Comparison of ENCODE assay signal across 8 mouse cellular contexts in genomic region chr11:117199282-117200175, GRCm38 (mm10). TPM values are rescaled to one million over a fixed set of nuclear protein-coding genes. Genes with fewer than 3 reads are reported as not detected.
A peak's percentile ranks its signal among the peaks of the same experiment; 100 is the strongest.
DNase-seq lines count a peak whose midpoint lies in the region; ATAC-seq and TF ChIP-seq lines count a peak whose summit lies in the region.

Sept9 (plus strand) TSS chr11:117199661.

- no peaks in the 10 kb centered on the region for H3K27me3 ChIP-seq in kidney, adult 2 months (replicated peaks; ENCODE audit: control insufficient read depth, insufficient read depth, low read length)
- peaks cover 47% of the 10 kb centered on the region for H3K27me3 ChIP-seq in liver, embryonic 11.5 days (replicated peaks; ENCODE audit: control insufficient read depth, insufficient read depth, low read length)
- H3K27me3 ChIP-seq in midbrain, postnatal 0 days (ENCODE audit: insufficient read depth, low read length): peaks cover 26% of the 10 kb centered on the region

- TF ChIP-seq POLR2A in kidney, adult 2 months (IDR thresholded peaks at IDR 0.05; ENCODE audit: low read depth, low read length): no peak

- H3K9ac ChIP-seq in liver, embryonic 11.5 days (ENCODE audit: low read depth, low read length): peak within 1 kb of the TSS; percentile 53
- no peak within 1 kb of the TSS for H3K9ac ChIP-seq in midbrain, postnatal 0 days (replicated peaks; ENCODE audit: low read length, poor library complexity, severe bottlenecking)

- no peak within 1 kb of the TSS for H3K27ac ChIP-seq in kidney, adult 2 months (ENCODE audit: insufficient read depth, low read depth, low read length)
- no peak within 1 kb of the TSS; the same call in 1 of the 2 replicates for H3K27ac ChIP-seq in liver, embryonic 11.5 days (ENCODE audit: low read depth, low read length)
- H3K27ac ChIP-seq in midbrain, postnatal 0 days (ENCODE audit: low read depth, low read length): no peak within 1 kb of the TSS

- H3K9me3 ChIP-seq in liver, embryonic 11.5 days (ENCODE audit: control insufficient read depth, low read length): no peaks in the 10 kb centered on the region
- no peaks in the 10 kb centered on the region for H3K9me3 ChIP-seq in midbrain, postnatal 0 days (ENCODE audit: low read length)

- peak within 1 kb of the TSS; percentile 80 for H3K4me2 ChIP-seq in liver, embryonic 11.5 days
- H3K4me2 ChIP-seq in midbrain, postnatal 0 days (ENCODE audit: low read depth, low read length, poor library complexity, severe bottlenecking): peak within 1 kb of the TSS; percentile 54

- DNase-seq in ZHBTc4 (ENCODE audit: low read depth, low spot score): peak; percentile 53
- peak; percentile 57 for DNase-seq in embryo, embryonic 10 days (ENCODE audit: low spot score)
- DNase-seq in heart, adult 8-10 months (ENCODE audit: low spot score): no peak
- DNase-seq in kidney, adult 2 months: peak; percentile 60
- DNase-seq in liver, embryonic 11.5 days (ENCODE audit: low spot score): peak; percentile 47
- DNase-seq in midbrain, postnatal 0 days (ENCODE audit: low spot score): no peak
- peak; percentile 52 to 59 for DNase-seq in urinary bladder, postnatal 36 days (ENCODE audit: low spot score in 2 of 2)
- DNase-seq in ovary, postnatal 14 days (ENCODE audit: low spot score): no peak

- WGBS in kidney, adult 2 months: 2% methylated on average over 69 of the region's 70 CpGs
- 4% methylated on average over 58 of the region's 70 CpGs for WGBS in liver, embryonic 11.5 days
- 2% methylated on average over 61 of the region's 70 CpGs for WGBS in midbrain, postnatal 0 days

- no peak for ATAC-seq in liver, embryonic 11.5 days (replicated peaks; ENCODE audit: low FRiP score)
- ATAC-seq in midbrain, postnatal 0 days (ENCODE audit: low FRiP score): no peak

- no peaks in the 10 kb centered on the region for H3K36me3 ChIP-seq in kidney, adult 2 months (ENCODE audit: control insufficient read depth, insufficient read depth, low read length)
- H3K36me3 ChIP-seq in liver, embryonic 11.5 days (ENCODE audit: control insufficient read depth, insufficient read depth, low read length): no peaks in the 10 kb centered on the region
- no peaks in the 10 kb centered on the region for H3K36me3 ChIP-seq in midbrain, postnatal 0 days (ENCODE audit: insufficient read depth, low read length)

- TF ChIP-seq CTCF in kidney, adult 2 months (conservative IDR thresholded peaks at IDR 0.05; ENCODE audit: insufficient read depth, insufficient read length, low read depth, low read length): no peak
- TF ChIP-seq CTCF in midbrain, postnatal 0 days (IDR thresholded peaks at IDR 0.05): no peak

- peak within 1 kb of the TSS; percentile 65 for H3K4me3 ChIP-seq in kidney, adult 2 months (ENCODE audit: insufficient read depth, low read depth, low read length)
- peak within 1 kb of the TSS; percentile 55 for H3K4me3 ChIP-seq in liver, embryonic 11.5 days (ENCODE audit: low read depth, low read length)
- peak within 1 kb of the TSS; percentile 35 for H3K4me3 ChIP-seq in midbrain, postnatal 0 days (ENCODE audit: low read depth, low read length)

- H3K4me1 ChIP-seq in kidney, adult 2 months (ENCODE audit: control insufficient read depth, insufficient read depth, low read length): peaks cover 6% of the 10 kb centered on the region; the same call in 1 of the 2 replicates
- H3K4me1 ChIP-seq in liver, embryonic 11.5 days (replicated peaks; ENCODE audit: control insufficient read depth, insufficient read depth, low read length): peaks cover 11% of the 10 kb centered on the region
- peaks cover 6% of the 10 kb centered on the region for H3K4me1 ChIP-seq in midbrain, postnatal 0 days (ENCODE audit: insufficient read depth, low read length)

RNA-seq across cellular contexts. Expression of gene Sept9, which starts in this region (rescaled TPM):
- 10 to 100 TPM; 26.5 to 38.8 (median 31.0) TPM for total RNA-seq in heart, adult 8-10 months (2022)
- 22.2 and 25.9 TPM in 2 replicates for polyA plus RNA-seq in kidney, adult 2 months (2012; rRNA removed)
- polyA plus RNA-seq in liver, embryonic 11.5 days (2014; fragmentation: Nextera tagmentation; extraction: Ambion mirVana): 111 and 117 TPM in 2 replicates
- total RNA-seq in midbrain, postnatal 0 days (2014; rRNA removed): 105 and 108 TPM in 2 replicates
- polyA plus RNA-seq in midbrain, postnatal 0 days (2015; fragmentation: Nextera tagmentation; extraction: Ambion mirVana): 95.3 and 100 TPM in 2 replicates

Comparison
In these comparisons a context has a peak if more than half of its experiments do, and no peak if none do; other contexts are left out.
1. DNase-seq: peak in ZHBTc4 (single experiment), embryo, embryonic 10 days (single experiment), kidney, adult 2 months (single experiment), liver, embryonic 11.5 days (single experiment) and urinary bladder, postnatal 36 days (2 of 2); none in heart, adult 8-10 months (single experiment), midbrain, postnatal 0 days (single experiment) and ovary, postnatal 14 days (single experiment).
2. Peak in every context shown above with its lines, with median percentiles within 50 percentile points of each other: H3K4me3 ChIP-seq.